Mouse (Mus musculus): ENCODE measurements around the gene Hs6st3.

The Hs6st3 gene

GRCm38 (mm10) chr14:119737408-119737961 lies 599.3 kb downstream of the Hs6st3 start:
- TF ChIP-seq GATA4 (IDR thresholded peaks at IDR 0.05; ENCODE audit: insufficient replicate concordance, low read length), result no peak

- TF ChIP-seq GATA4 (IDR thresholded peaks at IDR 0.05; ENCODE audit: insufficient replicate concordance, low read length), result no peak
Observed at GRCm38 (mm10) chr14:119741791-119742190, 603.6 kb downstream of the Hs6st3 start.

GRCm38 (mm10) chr14:119761376-119761775 lies 623.2 kb downstream of the Hs6st3 start:
- no peak for TF ChIP-seq GATA4 (IDR thresholded peaks at IDR 0.05; ENCODE audit: insufficient replicate concordance, low read length)

GRCm38 (mm10) chr14:119772040-119772439 lies 633.9 kb downstream of the Hs6st3 start:
- TF ChIP-seq GATA4 (IDR thresholded peaks at IDR 0.05; ENCODE audit: insufficient replicate concordance, low read length), result no peak

GRCm38 (mm10) chr14:119776261-119776660 lies 638.1 kb downstream of the Hs6st3 start:
- TF ChIP-seq GATA4 (IDR thresholded peaks at IDR 0.05; ENCODE audit: insufficient replicate concordance, low read length), result no peak

- TF ChIP-seq GATA4 (IDR thresholded peaks at IDR 0.05; ENCODE audit: insufficient replicate concordance, low read length), result no peak
Observed at GRCm38 (mm10) chr14:119779982-119780588, 641.9 kb downstream of the Hs6st3 start.

GRCm38 (mm10) chr14:119781111-119781510 lies 643.0 kb downstream of the Hs6st3 start:
- TF ChIP-seq GATA4 (IDR thresholded peaks at IDR 0.05; ENCODE audit: insufficient replicate concordance, low read length), result no peak

- TF ChIP-seq GATA4 (IDR thresholded peaks at IDR 0.05; ENCODE audit: insufficient replicate concordance, low read length), result no peak
Observed at GRCm38 (mm10) chr14:119789457-119789856, 651.3 kb downstream of the Hs6st3 start.

- no peak for TF ChIP-seq GATA4 (IDR thresholded peaks at IDR 0.05; ENCODE audit: insufficient replicate concordance, low read length)
Observed at GRCm38 (mm10) chr14:119797172-119797850, 659.2 kb downstream of the Hs6st3 start.

- TF ChIP-seq GATA4 (IDR thresholded peaks at IDR 0.05; ENCODE audit: insufficient replicate concordance, low read length), result no peak
Observed at GRCm38 (mm10) chr14:119798561-119798960, 660.4 kb downstream of the Hs6st3 start.

- no peak for TF ChIP-seq GATA4 (IDR thresholded peaks at IDR 0.05; ENCODE audit: insufficient replicate concordance, low read length)
Observed at GRCm38 (mm10) chr14:119800856-119801255, 662.7 kb downstream of the Hs6st3 start.

GRCm38 (mm10) chr14:119813898-119814297 lies 675.8 kb downstream of the Hs6st3 start:
- no peak for TF ChIP-seq GATA4 (IDR thresholded peaks at IDR 0.05; ENCODE audit: insufficient replicate concordance, low read length)

GRCm38 (mm10) chr14:119815616-119816015 lies 677.5 kb downstream of the Hs6st3 start:
- TF ChIP-seq GATA4 (IDR thresholded peaks at IDR 0.05; ENCODE audit: insufficient replicate concordance, low read length), result no peak

GRCm38 (mm10) chr14:119820562-119820961 lies 682.4 kb downstream of the Hs6st3 start:
- TF ChIP-seq GATA4 (IDR thresholded peaks at IDR 0.05; ENCODE audit: insufficient replicate concordance, low read length), result no peak

- TF ChIP-seq GATA4 (IDR thresholded peaks at IDR 0.05; ENCODE audit: insufficient replicate concordance, low read length), result no peak
Observed at GRCm38 (mm10) chr14:119831165-119832011, 693.2 kb downstream of the Hs6st3 start.

GRCm38 (mm10) chr14:119832012-119832325 lies 693.8 kb downstream of the Hs6st3 start:
- TF ChIP-seq GATA4 (IDR thresholded peaks at IDR 0.05; ENCODE audit: insufficient replicate concordance, low read length), result no peak
